Mouse (Mus musculus): ENCODE data around the gene Heatr1. TPM values are rescaled to one million over a fixed set of nuclear protein-coding genes. Genes with fewer than 3 reads are reported as not detected.

The Heatr1 gene
- polyA plus RNA-seq (2015; fragmentation: Nextera tagmentation; extraction: Ambion mirVana), result 3.6 and 3.9 TPM in 2 replicates

DNA sequence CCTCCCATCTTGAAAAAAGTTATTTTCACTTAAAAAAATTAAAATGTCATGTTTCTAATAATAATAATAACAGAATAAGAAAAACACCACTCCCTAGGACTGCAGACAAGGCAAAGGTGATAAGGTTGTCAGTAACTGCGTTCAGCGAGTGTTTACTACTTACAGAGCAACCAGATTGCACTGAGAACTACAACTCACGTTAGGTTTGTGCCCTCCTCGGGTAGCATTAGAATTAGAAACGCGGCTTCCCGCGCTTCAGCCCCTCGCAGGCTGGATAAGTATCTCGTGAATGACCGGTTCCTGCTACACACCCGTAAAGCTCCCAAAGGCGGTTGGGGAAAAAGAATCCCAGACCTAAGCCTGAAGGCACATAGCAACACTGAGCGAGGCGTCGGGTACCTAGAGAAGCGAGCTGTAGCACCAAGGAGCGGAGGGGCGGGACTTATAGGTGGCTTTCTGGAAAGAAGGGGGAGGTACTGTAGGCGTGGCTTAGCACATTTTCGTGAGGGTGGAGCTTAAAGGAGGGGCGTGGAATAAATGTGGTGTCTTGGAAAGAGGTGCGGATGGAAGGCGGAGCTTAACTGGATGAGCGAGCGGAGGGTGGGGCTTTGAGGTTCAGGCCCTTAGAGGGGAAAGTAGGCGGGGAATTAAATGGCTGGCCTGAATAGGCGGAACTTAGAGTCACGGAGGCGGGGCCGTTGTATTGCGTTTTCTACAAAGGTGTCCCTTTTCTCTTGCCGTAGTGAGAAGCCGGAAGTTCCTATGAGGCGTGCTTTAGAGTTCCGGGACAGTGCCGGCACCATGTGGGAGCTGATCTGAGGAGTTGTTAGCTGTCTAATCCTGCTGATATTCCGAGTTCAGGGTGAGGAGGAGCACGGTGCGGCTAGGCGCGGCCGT is at the start of gene Heatr1:
TSS of gene Heatr1 (plus strand) at position 419 of the 897 bp plus-strand sequence.

DNA sequence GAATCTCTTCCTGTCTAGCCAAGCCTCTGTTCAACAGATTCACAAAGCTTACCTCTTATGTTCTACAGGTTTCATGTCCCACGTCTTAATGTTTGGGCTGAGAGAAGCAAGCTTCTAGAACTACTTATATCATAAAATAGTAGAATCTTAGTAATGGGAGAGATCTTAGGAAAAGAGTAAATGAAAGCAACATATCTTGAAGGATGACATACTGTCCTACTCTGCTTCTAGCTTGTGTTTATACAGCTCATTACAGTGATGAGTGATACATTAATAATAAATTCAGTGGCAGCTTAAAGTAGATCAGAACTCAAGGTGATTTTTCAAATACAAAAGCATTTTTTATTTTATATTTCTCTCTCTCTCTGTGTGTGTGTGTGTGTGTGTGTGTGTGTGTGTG is 70.0 kb downstream of the Heatr1 start, which contains the start of gene Lgals8:
TSS of gene Lgals8 (minus strand) at position 101 of the 400 bp plus-strand sequence.

Other genes starting within 250 kb of the Heatr1 start
- gene Mtr, start 136.9 kb upstream of the Heatr1 start, polyA plus RNA-seq (2015; fragmentation: Nextera tagmentation; extraction: Ambion mirVana), result 10.4 and 10.5 TPM in 2 replicates
- gene Actn2, start 54.3 kb upstream of the Heatr1 start, polyA plus RNA-seq (2015; fragmentation: Nextera tagmentation; extraction: Ambion mirVana), result 2,821 and 3,142 TPM in 2 replicates
- 17.9 and 20.3 TPM in 2 replicates for gene Lgals8, start 69.9 kb downstream of the Heatr1 start, polyA plus RNA-seq (2015; fragmentation: Nextera tagmentation; extraction: Ambion mirVana)
- 0.03 and 0.17 TPM in 2 replicates for gene Edaradd, start 125.4 kb downstream of the Heatr1 start, polyA plus RNA-seq (2015; fragmentation: Nextera tagmentation; extraction: Ambion mirVana)
- 1.9 and 2.3 TPM in 2 replicates for gene Ero1lb, start 170.8 kb downstream of the Heatr1 start, polyA plus RNA-seq (2015; fragmentation: Nextera tagmentation; extraction: Ambion mirVana)

Data from skeletal muscle tissue, postnatal 0 days (tissue).